In the genomic region with DNA sequence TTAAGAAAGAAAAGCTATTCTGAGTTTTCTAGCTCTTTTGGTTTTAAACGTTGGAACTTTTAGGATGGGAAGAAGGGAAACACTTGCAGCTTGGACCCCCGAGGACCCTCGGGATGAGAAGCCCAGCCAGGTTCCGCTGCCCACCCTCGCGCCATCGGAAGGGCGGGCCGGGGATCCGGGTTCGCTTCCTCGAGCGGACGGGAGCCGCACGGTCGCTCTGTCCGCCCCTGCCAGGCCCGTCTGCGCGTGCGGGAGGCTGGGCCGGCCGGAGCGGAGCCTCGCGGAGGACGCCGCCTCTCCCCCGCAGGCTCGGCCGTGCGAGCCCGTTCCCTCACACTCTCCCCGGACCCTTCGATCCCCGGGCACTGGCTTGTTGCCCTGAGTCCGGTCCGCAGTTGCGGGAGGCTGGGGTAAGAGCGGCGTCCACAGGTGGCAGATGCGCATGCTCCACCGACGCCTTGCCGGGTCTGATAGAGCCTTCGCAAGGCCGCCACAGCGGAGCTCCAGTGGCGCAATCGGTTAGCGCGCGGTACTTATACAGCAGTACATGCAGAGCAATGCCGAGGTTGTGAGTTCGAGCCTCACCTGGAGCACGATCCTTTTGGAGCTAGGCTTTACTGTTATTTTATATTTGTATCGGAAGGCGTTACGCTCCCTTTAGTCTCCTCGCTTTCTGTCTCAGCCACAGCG, we compare ENCODE assay signal across 8 mouse cellular contexts. TPM values are rescaled to one million over a fixed set of nuclear protein-coding genes. Genes with fewer than 3 reads are reported as not detected.
DNase-seq lines count a peak whose midpoint lies in the region; TF ChIP-seq lines count a peak whose summit lies in the region.

No protein-coding gene starts in this region.

- peaks cover 27% of the 10 kb centered on the region for H3K4me1 ChIP-seq in megakaryocyte, embryonic 14.5 days

- peak overlapping the region; percentile 91 for H3K27ac ChIP-seq in gastrocnemius, adult 2 months

- no peaks in the 10 kb centered on the region for H3K9me3 ChIP-seq in megakaryocyte, embryonic 14.5 days

- TF ChIP-seq CTCF in gastrocnemius, adult 2 months (IDR thresholded peaks at IDR 0.05): no peak

- peak overlapping the region; percentile 72 for H3K4me3 ChIP-seq in gastrocnemius, adult 2 months
- H3K4me3 ChIP-seq in megakaryocyte, embryonic 14.5 days (replicated peaks): peak overlapping the region; percentile 97

- peaks cover 2% of the 10 kb centered on the region for H3K27me3 ChIP-seq in megakaryocyte, embryonic 14.5 days (replicated peaks)

- DNase-seq in WW6 (ENCODE audit: low read depth, low spot score): peak; percentile 86
- peak; percentile 98 to 99 for DNase-seq in cerebellum, postnatal 4 days (ENCODE audit: low spot score in 2 of 2)
- peak; percentile 95 for DNase-seq in gastrocnemius, adult 2 months
- DNase-seq in hindlimb bud, embryonic 11.5 days (ENCODE audit: extremely low spot score, low read depth, low spot score): peak; percentile 96
- DNase-seq in left cerebral cortex, adult 8-10 months (ENCODE audit: low spot score in 2 of 2): peak; percentile 91 to 100
- DNase-seq in right cerebral cortex, postnatal 10 days (ENCODE audit: low spot score in 2 of 2): peak; percentile 95 to 97
- DNase-seq in urinary bladder, postnatal 25 days (ENCODE audit: low spot score): peak; percentile 99

- intact Hi-C loops in gastrocnemius, adult 2 months (cut with DNase I): no loop called here

- H3K36me3 ChIP-seq in megakaryocyte, embryonic 14.5 days (replicated peaks; ENCODE audit: low read length): no peaks in the 10 kb centered on the region

RNA-seq across cellular contexts. Expression of gene Haao, which starts 13.8 kb away (rescaled TPM):
- total RNA-seq in gastrocnemius, adult 2 months (2021): not detected
- total RNA-seq in left cerebral cortex, adult 8-10 months (2022): under 1 TPM in 3 of 4 experiments, not detected in 1; 0.72 to 0.84 (median 0.78) TPM
- 1.9 TPM in 1 of 2 replicates, not detected in the other for polyA plus RNA-seq in megakaryocyte, embryonic 14.5 days (2012; ENCODE audit: insufficient read depth, low replicate concordance)

Comparison
In these comparisons a context has a peak if more than half of its experiments do, and no peak if none do; other contexts are left out.
1. Peak in every context shown above with its lines: DNase-seq, H3K4me3 ChIP-seq and H3K27ac ChIP-seq.